Mouse (Mus musculus): ENCODE measurements at regions not wholly inside any gene's neighbourhood (a gene's known extent, or its start where the extent isn't known, plus 50 kb on each side); places are given as distances from the start of the nearest gene placed in this dataset.

DNA sequence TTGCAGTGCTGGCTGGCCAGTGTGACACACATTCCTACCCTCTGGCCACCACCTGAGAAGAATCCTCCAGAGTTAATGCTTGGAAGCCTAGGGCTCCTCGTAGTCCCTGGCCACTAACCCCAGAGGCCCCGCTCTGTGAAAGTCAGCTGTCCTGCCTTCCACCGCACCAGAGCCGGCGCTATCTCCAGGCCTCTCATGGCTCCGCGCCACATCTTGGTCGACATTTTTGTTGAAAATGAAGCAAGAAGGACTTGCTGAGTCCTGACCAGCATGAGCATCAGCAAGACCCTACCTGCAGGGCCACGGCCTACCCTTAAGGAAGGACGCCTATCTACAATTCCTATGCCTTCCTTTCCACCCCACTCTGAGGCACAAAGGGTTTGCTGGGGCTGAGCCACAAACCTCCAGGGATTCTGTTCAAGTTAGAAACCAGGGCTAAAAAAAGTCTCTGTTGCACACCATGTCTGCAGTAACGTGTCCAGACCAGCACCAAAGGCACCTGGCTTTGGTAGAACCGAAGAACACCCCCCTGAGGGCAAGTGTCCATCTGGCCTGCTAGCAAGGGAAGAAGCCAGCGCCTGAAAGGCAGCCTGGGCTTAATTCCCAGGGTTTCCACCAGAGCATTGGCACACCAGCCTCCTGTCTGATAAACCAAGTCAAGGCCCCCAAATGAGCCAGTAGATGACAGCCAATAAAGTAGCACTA lies 97.5 kb upstream of the Spred2 start:
- no peak for TF ChIP-seq CTCF (IDR thresholded peaks at IDR 0.05; ENCODE audit: borderline replicate concordance, insufficient read depth, low read depth, low read length)
- no peak for TF ChIP-seq POLR2A (IDR thresholded peaks at IDR 0.05; ENCODE audit: borderline replicate concordance, insufficient read depth, low read length)
- WGBS, result 36% methylated on average over 13 of the region's 13 CpGs
- peak; percentile 78 to 88 for DNase-seq
- H3K4me3 ChIP-seq (replicated peaks; ENCODE audit: insufficient read depth, low read depth, low read length), result no peak overlapping the region
- H3K27me3 ChIP-seq (ENCODE audit: control insufficient read depth, insufficient read depth, low read length), result no peaks in the 10 kb centered on the region
- peaks cover 32% of the 10 kb centered on the region for H3K4me1 ChIP-seq (ENCODE audit: control insufficient read depth, insufficient read depth, low read length)
- 0 out of 2 replicates have a peak overlapping the region, but pooled peaks have one; percentile 0 for H3K27ac ChIP-seq (ENCODE audit: insufficient read depth, low read length)

DNA sequence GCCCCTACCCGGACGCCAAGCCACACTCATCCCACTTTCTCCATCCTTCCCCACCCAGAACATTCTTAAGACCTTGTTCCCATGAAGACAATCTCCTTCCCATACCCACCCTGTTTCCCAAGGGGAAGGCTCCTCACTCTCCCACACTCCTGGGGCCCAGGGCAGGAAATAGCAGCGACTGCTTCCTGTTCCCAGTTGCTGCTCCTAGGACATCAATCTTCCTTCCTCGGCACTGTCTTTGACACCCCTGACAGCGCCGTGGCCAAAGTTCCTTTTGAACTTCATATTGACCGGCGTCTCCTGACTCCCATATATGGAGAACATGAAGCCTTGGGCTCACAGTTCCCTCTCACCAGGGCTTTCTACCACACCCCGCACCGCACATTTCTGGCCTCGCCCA lies 96.2 kb upstream of the Spred2 start:
- 96% methylated on average over 11 of the region's 11 CpGs for WGBS
- Histone ChIP-seq H3K27ac (ENCODE audit: insufficient read depth, low read length) (no peak overlapping the region), H3K27me3 (ENCODE audit: control insufficient read depth, insufficient read depth, low read length) (no peaks in the 10 kb centered on the region), H3K4me1 (ENCODE audit: control insufficient read depth, insufficient read depth, low read length) (peaks cover 32% of the 10 kb centered on the region), H3K4me3 (replicated peaks; ENCODE audit: insufficient read depth, low read depth, low read length) (no peak overlapping the region)
- TF ChIP-seq POLR2A (IDR thresholded peaks at IDR 0.05; ENCODE audit: borderline replicate concordance, insufficient read depth, low read length), result no peak
- TF ChIP-seq CTCF (IDR thresholded peaks at IDR 0.05; ENCODE audit: borderline replicate concordance, insufficient read depth, low read depth, low read length), result no peak
- no peak for DNase-seq

DNA sequence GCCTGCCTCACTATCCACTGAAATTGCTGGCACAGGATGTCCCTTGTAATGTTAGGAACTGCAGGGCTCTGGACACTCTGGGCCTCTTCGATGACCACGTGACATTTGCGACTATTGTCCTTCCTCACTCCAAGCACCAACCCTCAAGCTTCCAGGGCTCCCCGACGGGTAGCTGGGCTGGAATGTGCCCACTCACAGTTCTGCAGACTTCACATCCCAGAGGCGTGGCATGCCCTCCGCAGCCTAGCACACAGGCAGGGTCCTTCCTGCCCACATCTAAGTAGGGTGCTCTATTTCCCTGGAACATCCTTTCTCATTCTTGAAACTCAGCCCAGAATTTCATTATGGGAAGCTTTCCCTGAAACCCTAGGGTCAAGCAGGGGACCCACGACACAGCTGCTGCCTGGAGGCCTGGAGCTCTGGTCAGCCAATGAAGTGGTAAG lies 95.2 kb upstream of the Spred2 start:
- no peak overlapping the region for H3K27ac ChIP-seq (ENCODE audit: insufficient read depth, low read length)
- TF ChIP-seq CTCF (IDR thresholded peaks at IDR 0.05; ENCODE audit: borderline replicate concordance, insufficient read depth, low read depth, low read length), result no peak
- TF ChIP-seq POLR2A (IDR thresholded peaks at IDR 0.05; ENCODE audit: borderline replicate concordance, insufficient read depth, low read length), result no peak
- WGBS, result 72% methylated on average over 8 of the region's 8 CpGs
- H3K27me3 ChIP-seq (ENCODE audit: control insufficient read depth, insufficient read depth, low read length), result no peaks in the 10 kb centered on the region
- H3K4me1 ChIP-seq (ENCODE audit: control insufficient read depth, insufficient read depth, low read length), result peaks cover 32% of the 10 kb centered on the region
- peak in 1 of 2 experiments; percentile 13 for DNase-seq
- no peak overlapping the region for H3K4me3 ChIP-seq (replicated peaks; ENCODE audit: insufficient read depth, low read depth, low read length)

DNA sequence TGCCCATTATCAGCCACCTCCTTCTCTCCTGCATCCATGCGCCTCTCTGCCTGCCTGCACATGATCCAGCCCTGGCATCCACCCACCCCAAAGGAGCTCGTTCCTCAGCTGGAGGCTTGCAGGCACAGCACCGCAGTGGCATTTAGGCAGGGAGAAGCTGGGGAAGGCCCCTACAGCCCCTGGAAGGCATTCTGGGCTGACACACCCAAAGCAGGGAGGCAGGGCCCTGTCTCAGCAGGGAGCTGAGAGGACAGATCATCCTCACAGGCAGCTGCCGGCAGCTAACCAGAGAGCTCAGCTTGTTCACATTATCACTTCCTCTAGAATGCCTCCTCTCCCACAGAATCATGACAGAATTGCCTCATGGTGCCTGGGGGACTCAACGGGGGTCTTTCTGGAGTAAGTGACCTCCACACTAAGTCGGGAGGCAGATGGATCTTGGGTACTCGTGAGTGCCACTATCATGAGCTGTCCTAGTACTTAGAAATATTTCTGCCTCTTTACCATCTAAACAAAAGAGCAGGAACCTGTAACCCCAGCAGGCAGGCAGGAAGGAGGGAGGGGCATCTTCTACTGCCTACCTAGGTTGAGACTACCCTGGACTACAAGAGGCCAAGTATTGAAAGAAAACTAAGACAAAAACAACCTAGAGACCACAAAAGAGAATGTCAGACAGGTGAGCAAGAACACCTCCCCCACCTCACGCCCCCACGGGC lies 94.5 kb upstream of the Spred2 start:
- no peak overlapping the region for H3K27ac ChIP-seq (ENCODE audit: insufficient read depth, low read length)
- H3K27me3 ChIP-seq (ENCODE audit: control insufficient read depth, insufficient read depth, low read length), result no peaks in the 10 kb centered on the region
- no peak for TF ChIP-seq POLR2A (IDR thresholded peaks at IDR 0.05; ENCODE audit: borderline replicate concordance, insufficient read depth, low read length)
- TF ChIP-seq CTCF (IDR thresholded peaks at IDR 0.05; ENCODE audit: borderline replicate concordance, insufficient read depth, low read depth, low read length), result no peak
- peaks cover 32% of the 10 kb centered on the region for H3K4me1 ChIP-seq (ENCODE audit: control insufficient read depth, insufficient read depth, low read length)
- WGBS, result 32% methylated on average over 9 of the region's 9 CpGs
- peak in 1 of 2 experiments; percentile 17 for DNase-seq
- no peak overlapping the region for H3K4me3 ChIP-seq (replicated peaks; ENCODE audit: insufficient read depth, low read depth, low read length)

DNA sequence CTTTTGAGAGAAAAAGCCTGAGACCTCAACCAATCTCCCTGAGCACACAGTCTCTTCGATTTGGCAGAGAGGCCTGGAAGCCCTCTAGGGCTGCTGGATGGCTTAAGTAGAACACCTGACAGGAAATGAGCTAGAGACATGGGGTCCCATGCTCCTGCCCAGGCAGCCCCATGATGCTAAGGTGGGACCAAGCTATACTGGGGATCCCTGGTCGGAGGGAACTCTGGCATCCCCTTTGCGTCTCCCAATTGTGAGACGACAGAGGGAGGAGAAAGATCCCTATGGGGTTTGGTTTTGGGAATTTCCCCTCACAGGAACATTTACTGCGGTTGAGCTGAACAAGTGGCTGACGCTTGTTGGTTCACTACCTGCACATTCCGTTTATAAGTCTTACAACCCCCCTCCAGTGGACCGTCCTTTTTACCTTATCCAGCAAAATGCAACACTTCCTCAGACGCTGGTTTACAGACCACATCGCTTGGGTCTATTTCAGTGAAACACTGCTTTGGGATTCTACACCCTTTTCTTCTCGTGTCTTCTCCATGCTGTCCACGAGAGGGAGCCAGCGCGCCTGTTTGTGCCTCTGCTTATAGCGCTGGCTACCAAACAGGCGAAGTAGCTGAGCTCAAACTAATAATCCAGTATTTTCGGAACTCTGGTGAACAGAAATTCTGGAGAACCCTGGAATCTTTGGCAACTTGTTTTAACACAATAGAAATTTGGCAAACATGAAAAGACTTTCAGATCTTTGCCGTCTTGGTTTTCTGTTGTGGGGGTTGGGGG lies 93.7 kb upstream of the Spred2 start:
- H3K4me3 ChIP-seq (replicated peaks; ENCODE audit: insufficient read depth, low read depth, low read length), result no peak overlapping the region
- DNase-seq, result peak; percentile 81 to 82
- 16% methylated on average over 18 of the region's 18 CpGs for WGBS
- H3K27me3 ChIP-seq (ENCODE audit: control insufficient read depth, insufficient read depth, low read length), result no peaks in the 10 kb centered on the region
- peaks cover 36% of the 10 kb centered on the region for H3K4me1 ChIP-seq (ENCODE audit: control insufficient read depth, insufficient read depth, low read length)
- no peak overlapping the region for H3K27ac ChIP-seq (ENCODE audit: insufficient read depth, low read length)
- TF ChIP-seq CTCF (IDR thresholded peaks at IDR 0.05; ENCODE audit: borderline replicate concordance, insufficient read depth, low read depth, low read length) (peak; percentile 93), POLR2A (IDR thresholded peaks at IDR 0.05; ENCODE audit: borderline replicate concordance, insufficient read depth, low read length) (no peak)

DNA sequence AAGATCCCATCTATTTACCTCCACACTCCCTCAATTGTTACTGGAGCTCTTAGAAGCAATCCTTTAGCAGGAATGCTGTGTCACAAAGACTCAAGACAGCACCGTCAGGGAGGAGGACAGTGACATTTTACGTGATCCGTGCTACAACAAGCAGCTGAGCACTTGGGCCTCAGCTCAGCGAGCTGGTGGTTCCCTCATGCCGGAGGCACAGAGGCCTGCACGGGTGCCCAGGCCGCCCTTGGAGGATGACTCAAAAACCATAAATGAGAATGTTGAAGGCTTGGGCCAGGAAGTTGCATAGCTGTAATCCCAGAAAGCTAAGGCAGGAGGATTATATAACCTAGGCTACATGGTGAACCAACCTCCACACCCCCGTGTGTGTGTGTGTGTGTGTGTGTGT lies 89.6 kb upstream of the Spred2 start:
- Histone ChIP-seq H3K27me3 (ENCODE audit: control insufficient read depth, insufficient read depth, low read length) (no peaks in the 10 kb centered on the region), H3K4me3 (replicated peaks; ENCODE audit: insufficient read depth, low read depth, low read length) (no peak overlapping the region), H3K4me1 (ENCODE audit: control insufficient read depth, insufficient read depth, low read length) (peaks cover 14% of the 10 kb centered on the region), H3K27ac (ENCODE audit: insufficient read depth, low read length) (no peak overlapping the region)
- no peak for DNase-seq
- 91% methylated on average over 8 of the region's 8 CpGs for WGBS
- TF ChIP-seq POLR2A (IDR thresholded peaks at IDR 0.05; ENCODE audit: borderline replicate concordance, insufficient read depth, low read length), result no peak
- TF ChIP-seq CTCF (IDR thresholded peaks at IDR 0.05; ENCODE audit: borderline replicate concordance, insufficient read depth, low read depth, low read length), result no peak

DNA sequence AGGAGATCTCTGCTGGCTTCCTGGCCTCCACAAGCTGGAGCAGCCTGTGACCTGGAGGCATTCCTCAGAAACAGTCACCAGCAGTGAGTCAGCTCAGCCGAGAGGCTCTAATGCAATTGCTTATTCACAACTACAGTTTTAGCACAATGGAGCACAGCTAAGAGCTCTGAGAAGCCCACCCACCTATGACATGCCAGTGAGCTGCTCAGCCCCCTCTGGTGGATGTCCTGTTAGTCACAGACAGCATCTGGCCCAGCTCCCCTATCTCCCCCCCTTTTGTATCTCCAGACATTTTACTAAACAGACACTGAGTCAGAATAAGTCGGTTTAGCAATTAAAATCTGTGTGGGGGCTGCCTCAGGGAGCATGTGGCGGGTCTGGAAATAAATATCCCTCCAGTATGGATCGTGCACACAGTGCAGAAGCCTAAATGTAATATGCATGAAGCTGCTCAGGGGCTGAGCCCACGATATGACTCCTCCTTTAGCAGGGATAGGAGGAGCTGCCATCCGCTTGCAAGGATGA lies 88.9 kb upstream of the Spred2 start:
- H3K27me3 ChIP-seq (ENCODE audit: control insufficient read depth, insufficient read depth, low read length), result no peaks in the 10 kb centered on the region
- DNase-seq, result no peak
- H3K4me1 ChIP-seq (ENCODE audit: control insufficient read depth, insufficient read depth, low read length), result peaks cover 6% of the 10 kb centered on the region
- H3K27ac ChIP-seq (ENCODE audit: insufficient read depth, low read length), result no peak overlapping the region
- 45% methylated on average over 6 of the region's 6 CpGs for WGBS
- TF ChIP-seq CTCF (IDR thresholded peaks at IDR 0.05; ENCODE audit: borderline replicate concordance, insufficient read depth, low read depth, low read length), result no peak
- TF ChIP-seq POLR2A (IDR thresholded peaks at IDR 0.05; ENCODE audit: borderline replicate concordance, insufficient read depth, low read length), result no peak
- H3K4me3 ChIP-seq (replicated peaks; ENCODE audit: insufficient read depth, low read depth, low read length), result no peak overlapping the region

Measured in cerebellum, adult 2 months (tissue).